Mouse (Mus musculus) spleen, adult 2 months (tissue): Measurements from ENCODE around the gene Rnf7.

Experiments
- CTCF ChIP-seq: fragments of 200-500 bp; IDR thresholded peaks from 2 replicates; pipeline ENCODE4 v1.5.1; 2011; ENCODE audit warnings: mild to moderate bottlenecking, inconsistent platforms; ENCODE audit not compliant: insufficient read depth, insufficient read length, insufficient replicate concordance; ENCODE audit errors: extremely low read depth
- POLR2A ChIP-seq: fragments of 200-500 bp; IDR thresholded peaks from 2 replicates; pipeline ENCODE4 v1.6.1; 2011; ENCODE audit warnings: low read depth, low read length, inconsistent platforms

DNA sequence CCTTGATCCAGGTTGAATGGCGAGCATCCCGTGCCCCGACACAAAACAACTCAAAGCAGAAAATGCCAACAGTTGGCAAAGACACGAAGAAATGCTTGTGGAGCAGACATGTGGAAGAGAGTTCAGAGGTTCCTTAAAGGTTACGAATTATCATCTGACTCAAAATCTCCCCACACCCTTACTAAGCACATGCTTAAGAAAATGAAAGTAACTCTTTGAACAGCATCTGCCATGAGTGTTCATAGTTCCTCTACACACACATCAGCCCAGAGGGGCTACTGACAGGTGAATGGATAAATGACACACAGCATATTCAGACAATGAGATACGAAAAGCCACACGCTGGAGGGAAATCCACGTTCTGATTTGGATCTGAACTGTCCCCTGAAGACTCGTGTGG, 29.0 kb downstream of the Rnf7 start:
- TF ChIP-seq CTCF: no peak
- TF ChIP-seq POLR2A: no peak
